Mouse (Mus musculus): ENCODE measurements around the gene Tinag. TPM values are rescaled to one million over a fixed set of nuclear protein-coding genes. Genes with fewer than 3 reads are reported as not detected.

Gene Tinag
- polyA plus RNA-seq, 1 experiment from 2014 or later: 13.5 TPM

DNA sequence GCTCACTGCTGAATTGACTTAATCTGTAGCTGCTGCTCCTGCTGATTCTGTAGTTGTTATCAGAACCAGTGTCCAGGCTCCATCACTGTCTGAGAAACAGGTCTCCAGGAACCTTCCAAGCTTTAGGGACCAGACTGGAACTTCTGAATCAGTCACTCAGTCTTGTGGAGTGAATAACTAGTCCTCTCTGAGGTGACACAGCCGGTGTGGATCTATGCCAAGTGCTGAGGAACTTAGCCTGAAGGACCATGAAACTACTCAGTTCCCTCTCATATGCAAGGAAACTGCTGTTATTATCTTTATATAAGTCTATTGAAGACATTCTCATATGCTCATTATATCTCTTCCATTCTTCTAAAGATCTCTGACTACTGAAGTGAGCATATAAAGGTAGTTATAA lies 49.6 kb downstream of the Tinag start:
- Histone ChIP-seq H3K27me3 (no peaks in the 10 kb centered on the region), H3K9ac (no peak overlapping the region), H3K4me2 (no peak overlapping the region), H3K36me3 (no peaks in the 10 kb centered on the region), H3K27ac (no peak overlapping the region), H3K4me1 (no peaks in the 10 kb centered on the region), H3K9me3 (replicated peaks) (no peaks in the 10 kb centered on the region), H3K4me3 (replicated peaks) (no peak overlapping the region)
- 91% methylated on average over 1 of the region's 1 CpGs for WGBS
- ATAC-seq (replicated peaks; ENCODE audit: low FRiP score): no peak

DNA sequence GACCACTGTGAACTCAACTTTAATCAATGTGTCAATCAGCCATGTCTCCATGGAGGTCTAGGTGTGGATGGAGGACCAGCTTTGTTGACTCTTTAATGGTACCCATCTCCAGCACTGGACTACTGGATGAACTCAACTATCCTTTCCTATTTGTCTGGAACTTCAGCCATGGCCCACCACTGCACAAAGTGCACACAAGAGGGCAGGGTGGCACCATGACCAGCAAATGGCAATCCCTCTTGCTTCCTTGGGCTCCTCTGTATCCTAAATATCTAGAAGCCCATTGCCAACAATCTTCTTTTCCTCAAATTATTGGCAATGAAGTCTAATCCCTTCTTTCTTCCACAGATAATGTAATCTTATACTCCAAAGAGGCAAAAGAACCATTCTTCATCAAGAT lies 55.6 kb downstream of the Tinag start:
- Histone ChIP-seq H3K27me3 (no peaks in the 10 kb centered on the region), H3K9me3 (replicated peaks) (no peaks in the 10 kb centered on the region)
- no peak for ATAC-seq (replicated peaks; ENCODE audit: low FRiP score)

DNA sequence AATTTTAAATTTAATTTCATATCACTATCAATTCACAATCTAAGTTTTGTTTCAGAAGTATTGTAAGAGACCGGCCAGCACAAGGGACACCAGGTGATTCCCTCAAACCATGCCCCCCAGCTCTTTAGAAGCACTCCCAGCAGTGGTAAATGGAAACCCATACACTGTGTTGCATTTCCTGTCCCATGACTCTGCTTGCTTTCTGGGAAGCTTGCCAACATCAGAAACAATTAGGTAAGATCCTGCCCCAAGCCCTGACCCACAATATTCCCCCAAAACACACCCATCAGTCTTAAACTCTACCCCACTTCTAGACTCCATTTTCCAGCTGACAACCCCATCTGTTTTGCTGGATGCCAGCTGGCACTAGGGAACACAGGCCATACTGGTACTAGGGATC lies 110.8 kb downstream of the Tinag start:
- no peak overlapping the region for H3K27ac ChIP-seq
- no peak overlapping the region for H3K4me3 ChIP-seq (replicated peaks)
- no peak overlapping the region for H3K9ac ChIP-seq
- no peaks in the 10 kb centered on the region for H3K9me3 ChIP-seq (replicated peaks)
- ATAC-seq (replicated peaks; ENCODE audit: low FRiP score): no peak
- H3K4me2 ChIP-seq: no peak overlapping the region
- no peaks in the 10 kb centered on the region for H3K27me3 ChIP-seq
- H3K36me3 ChIP-seq: no peaks in the 10 kb centered on the region
- WGBS: 92% methylated on average over 1 of the region's 1 CpGs
- H3K4me1 ChIP-seq: no peaks in the 10 kb centered on the region

More for the DNA sequence above, 55.6 kb downstream of the Tinag start:
- H3K4me1 ChIP-seq: no peaks in the 10 kb centered on the region
- no peak overlapping the region for H3K4me3 ChIP-seq (replicated peaks)
- H3K9ac ChIP-seq: no peak overlapping the region
- no peak overlapping the region for H3K27ac ChIP-seq
- H3K36me3 ChIP-seq: no peaks in the 10 kb centered on the region
- no peak overlapping the region for H3K4me2 ChIP-seq

DNA sequence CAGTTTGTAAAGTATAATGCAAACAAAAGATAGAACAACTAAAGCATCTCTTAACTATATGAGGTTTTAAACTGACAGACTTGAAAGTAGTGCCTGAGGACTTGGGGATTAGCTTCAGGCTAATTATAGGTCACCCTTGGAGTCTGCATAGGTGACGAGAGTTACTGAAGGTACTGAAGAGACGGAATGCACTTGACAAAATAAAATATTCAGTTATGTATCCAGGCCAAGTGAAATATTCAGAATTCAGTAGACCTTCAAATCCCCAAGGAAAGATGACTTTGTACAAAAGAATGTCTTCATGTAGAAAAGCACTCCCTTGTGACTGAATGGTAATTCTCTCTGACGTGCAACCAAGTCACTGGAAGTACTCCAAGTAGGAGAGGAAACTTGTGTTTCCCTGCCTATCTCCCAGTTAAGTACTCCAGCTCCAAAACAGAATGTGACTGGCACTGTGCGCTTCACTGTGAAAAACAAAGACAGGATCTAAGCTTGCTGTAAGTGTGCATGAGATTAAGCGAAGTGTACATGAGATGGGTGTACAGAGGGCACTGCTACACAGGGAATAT lies 130.4 kb downstream of the Tinag start:
- no peaks in the 10 kb centered on the region for H3K4me1 ChIP-seq
- H3K4me3 ChIP-seq (replicated peaks): no peak overlapping the region
- no peaks in the 10 kb centered on the region for H3K9me3 ChIP-seq (replicated peaks)
- no peak overlapping the region for H3K4me2 ChIP-seq
- H3K27ac ChIP-seq: no peak overlapping the region
- H3K9ac ChIP-seq: no peak overlapping the region
- H3K36me3 ChIP-seq: no peaks in the 10 kb centered on the region
- WGBS: 81% methylated on average over 5 of the region's 5 CpGs
- no peak for ATAC-seq (replicated peaks; ENCODE audit: low FRiP score)
- no peaks in the 10 kb centered on the region for H3K27me3 ChIP-seq
